Mouse (Mus musculus) heart, adult 2 months (tissue): ENCODE data around the gene Psmd9.

Experiments
- CTCF ChIP-seq: fragments of 200-600 bp; IDR thresholded peaks from 2 replicates; pipeline ENCODE4 v1.8.1; 2022; ENCODE audit warnings: antibody characterized with exemption, mild to moderate bottlenecking, moderate library complexity
- POLR2A ChIP-seq: fragments of 200-500 bp; IDR thresholded peaks from 2 replicates; pipeline ENCODE4 v1.6.1; 2011; ENCODE audit warnings: mild to moderate bottlenecking, low read depth, low read length, control low read depth; ENCODE audit not compliant: insufficient read depth

GRCm38 (mm10) chr5:123178792-123179191 is 9.6 kb downstream of the Psmd9 start:
- TF ChIP-seq CTCF (no peak), POLR2A (no peak)
